Mouse (Mus musculus) testis, adult 2 months (tissue): ENCODE results near the gene Adgrg2.

Experiments used
- CTCF ChIP-seq: fragments of 200-500 bp; IDR thresholded peaks from 2 replicates; pipeline ENCODE4 v1.5.1; 2012; ENCODE audit warnings: low read depth, mild to moderate bottlenecking, inconsistent platforms, low read length, moderate library complexity; ENCODE audit not compliant: control insufficient read depth, insufficient read depth, insufficient replicate concordance
- POLR2A ChIP-seq: fragments of 200-500 bp; IDR thresholded peaks from 2 replicates; pipeline ENCODE4 v1.6.1; 2012; ENCODE audit warnings: low read depth, mild to moderate bottlenecking, inconsistent platforms, low read length, moderate library complexity; ENCODE audit not compliant: control insufficient read depth

DNA sequence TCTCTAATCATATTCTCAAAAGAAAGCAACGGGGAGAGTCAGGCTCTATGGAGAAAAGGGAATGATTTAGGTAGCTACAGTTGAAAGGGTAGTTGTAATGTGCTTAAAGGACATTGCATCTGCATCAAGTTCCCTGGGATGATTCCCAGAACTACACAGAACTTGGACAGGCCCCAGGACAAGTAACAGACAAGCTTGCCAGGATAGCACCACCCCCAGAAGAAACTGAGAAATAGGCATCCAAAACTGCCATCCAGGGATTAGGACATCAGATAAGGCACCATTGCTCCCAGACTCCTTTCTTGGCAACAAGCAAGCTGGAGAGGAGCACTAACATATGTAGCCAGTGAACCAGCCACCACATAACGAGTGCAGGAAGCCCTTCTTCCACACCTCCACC lies 152.3 kb downstream of the Adgrg2 start:
- no peak for TF ChIP-seq CTCF
- TF ChIP-seq POLR2A = no peak
